Mouse (Mus musculus): Measurements from ENCODE around the gene Nsmce3. TPM values are rescaled to one million over a fixed set of nuclear protein-coding genes. Genes with fewer than 3 reads are reported as not detected.
A peak's percentile ranks its signal among the peaks of the same experiment; 100 is the strongest.

Gene Nsmce3
- 13.3 and 14.1 TPM in 2 replicates for polyA plus RNA-seq (2015; fragmentation: Nextera tagmentation; extraction: Ambion mirVana)

GRCm38 (mm10) chr7:64872743-64873241 lies at the start of gene Nsmce3:
Gene Nsmce3 (minus strand): TSS chr7:64872997.
- Histone ChIP-seq H3K4me3 (peak within 1 kb of the TSS; percentile 91), H3K4me1 (peaks cover 15% of the 10 kb centered on the region), H3K9me3 (no peaks in the 10 kb centered on the region), H3K4me2 (peak within 1 kb of the TSS; percentile 90), H3K27me3 (no peaks in the 10 kb centered on the region), H3K9ac (peak within 1 kb of the TSS; percentile 97), H3K36me3 (peaks cover 10% of the 10 kb centered on the region), H3K27ac (peak within 1 kb of the TSS; percentile 98)
- WGBS = under 1% methylated on average over 57 of the region's 57 CpGs
- ATAC-seq (ENCODE audit: insufficient number of reproducible peaks, insufficient read depth, low FRiP score, low TSS enrichment, low read depth) = peak; percentile 91

GRCm38 (mm10) chr7:64921189-64921588 lies 48.4 kb upstream of the Nsmce3 start:
- Histone ChIP-seq H3K4me3 (no peak overlapping the region), H3K4me1 (no peaks in the 10 kb centered on the region), H3K27me3 (no peaks in the 10 kb centered on the region), H3K9me3 (no peaks in the 10 kb centered on the region), H3K27ac (no peak overlapping the region), H3K36me3 (no peaks in the 10 kb centered on the region), H3K9ac (no peak overlapping the region), H3K4me2 (no peak overlapping the region)
- 81% methylated on average over 13 of the region's 13 CpGs for WGBS
- ATAC-seq (ENCODE audit: insufficient number of reproducible peaks, insufficient read depth, low FRiP score, low TSS enrichment, low read depth) = no peak

GRCm38 (mm10) chr7:64920735-64921134 lies 47.9 kb upstream of the Nsmce3 start:
- H3K9ac ChIP-seq = no peak overlapping the region
- no peak overlapping the region for H3K4me2 ChIP-seq
- no peak for ATAC-seq (ENCODE audit: insufficient number of reproducible peaks, insufficient read depth, low FRiP score, low TSS enrichment, low read depth)
- 74% methylated on average over 5 of the region's 5 CpGs for WGBS
- H3K9me3 ChIP-seq = no peaks in the 10 kb centered on the region
- H3K27me3 ChIP-seq = no peaks in the 10 kb centered on the region
- H3K27ac ChIP-seq = no peak overlapping the region
- H3K4me1 ChIP-seq = no peaks in the 10 kb centered on the region
- no peaks in the 10 kb centered on the region for H3K36me3 ChIP-seq
- H3K4me3 ChIP-seq = no peak overlapping the region

- WGBS = 40% methylated on average over 7 of the region's 7 CpGs
- no peak overlapping the region for H3K27ac ChIP-seq
- no peaks in the 10 kb centered on the region for H3K4me1 ChIP-seq
- no peak overlapping the region for H3K4me3 ChIP-seq
- ATAC-seq (ENCODE audit: insufficient number of reproducible peaks, insufficient read depth, low FRiP score, low TSS enrichment, low read depth) = no peak
- no peaks in the 10 kb centered on the region for H3K9me3 ChIP-seq
- no peak overlapping the region for H3K4me2 ChIP-seq
- no peaks in the 10 kb centered on the region for H3K36me3 ChIP-seq
- no peaks in the 10 kb centered on the region for H3K27me3 ChIP-seq
- H3K9ac ChIP-seq = no peak overlapping the region
Measured at GRCm38 (mm10) chr7:64916654-64917053, 43.9 kb upstream of the Nsmce3 start.

- Histone ChIP-seq H3K27ac (no peak overlapping the region), H3K27me3 (no peaks in the 10 kb centered on the region), H3K4me2 (no peak overlapping the region), H3K4me1 (no peaks in the 10 kb centered on the region), H3K9me3 (no peaks in the 10 kb centered on the region), H3K36me3 (no peaks in the 10 kb centered on the region), H3K4me3 (no peak overlapping the region), H3K9ac (no peak overlapping the region)
- no peak for ATAC-seq (ENCODE audit: insufficient number of reproducible peaks, insufficient read depth, low FRiP score, low TSS enrichment, low read depth)
- 49% methylated on average over 2 of the region's 2 CpGs for WGBS
Measured at GRCm38 (mm10) chr7:64915121-64915520, 42.3 kb upstream of the Nsmce3 start.

GRCm38 (mm10) chr7:64911945-64912344 lies 39.1 kb upstream of the Nsmce3 start:
- Histone ChIP-seq H3K4me2 (no peak overlapping the region), H3K27ac (no peak overlapping the region), H3K36me3 (no peaks in the 10 kb centered on the region), H3K27me3 (no peaks in the 10 kb centered on the region), H3K4me1 (0 out of 2 replicates have a peak, but pooled peaks cover 4% of the 10 kb centered on the region), H3K9me3 (no peaks in the 10 kb centered on the region), H3K4me3 (no peak overlapping the region), H3K9ac (no peak overlapping the region)
- 64% methylated on average over 2 of the region's 2 CpGs for WGBS
- ATAC-seq (ENCODE audit: insufficient number of reproducible peaks, insufficient read depth, low FRiP score, low TSS enrichment, low read depth) = no peak

- no peak overlapping the region for H3K4me2 ChIP-seq
- H3K4me3 ChIP-seq = no peak overlapping the region
- H3K36me3 ChIP-seq = no peaks in the 10 kb centered on the region
- no peak overlapping the region for H3K9ac ChIP-seq
- H3K9me3 ChIP-seq = no peaks in the 10 kb centered on the region
- H3K27me3 ChIP-seq = no peaks in the 10 kb centered on the region
- H3K4me1 ChIP-seq = 0 out of 2 replicates have a peak, but pooled peaks cover 4% of the 10 kb centered on the region
- no peak for ATAC-seq (ENCODE audit: insufficient number of reproducible peaks, insufficient read depth, low FRiP score, low TSS enrichment, low read depth)
- WGBS = 84% methylated on average over 2 of the region's 2 CpGs
- H3K27ac ChIP-seq = no peak overlapping the region
Measured at GRCm38 (mm10) chr7:64910208-64910607, 37.4 kb upstream of the Nsmce3 start.

GRCm38 (mm10) chr7:64906955-64907354 lies 34.2 kb upstream of the Nsmce3 start:
- no peak for ATAC-seq (ENCODE audit: insufficient number of reproducible peaks, insufficient read depth, low FRiP score, low TSS enrichment, low read depth)
- no peak overlapping the region for H3K9ac ChIP-seq
- no peak overlapping the region for H3K4me3 ChIP-seq
- H3K4me2 ChIP-seq = no peak overlapping the region
- 0 out of 2 replicates have a peak, but pooled peaks cover 4% of the 10 kb centered on the region for H3K4me1 ChIP-seq
- WGBS = 55% methylated on average over 5 of the region's 5 CpGs
- H3K27me3 ChIP-seq = no peaks in the 10 kb centered on the region
- no peak overlapping the region for H3K27ac ChIP-seq
- H3K9me3 ChIP-seq = no peaks in the 10 kb centered on the region
- H3K36me3 ChIP-seq = no peaks in the 10 kb centered on the region

- WGBS = 88% methylated on average over 3 of the region's 3 CpGs
- no peak for ATAC-seq (ENCODE audit: insufficient number of reproducible peaks, insufficient read depth, low FRiP score, low TSS enrichment, low read depth)
- Histone ChIP-seq H3K4me3 (no peak overlapping the region), H3K36me3 (no peaks in the 10 kb centered on the region), H3K9me3 (no peaks in the 10 kb centered on the region), H3K9ac (no peak overlapping the region), H3K27me3 (no peaks in the 10 kb centered on the region), H3K4me1 (0 out of 2 replicates have a peak, but pooled peaks cover 4% of the 10 kb centered on the region), H3K4me2 (no peak overlapping the region), H3K27ac (no peak overlapping the region)
Measured at GRCm38 (mm10) chr7:64905506-64905905, 32.7 kb upstream of the Nsmce3 start.

- H3K27me3 ChIP-seq = no peaks in the 10 kb centered on the region
- 86% methylated on average over 2 of the region's 2 CpGs for WGBS
- H3K27ac ChIP-seq = no peak overlapping the region
- no peak overlapping the region for H3K4me2 ChIP-seq
- H3K9me3 ChIP-seq = no peaks in the 10 kb centered on the region
- H3K4me3 ChIP-seq = no peak overlapping the region
- H3K36me3 ChIP-seq = no peaks in the 10 kb centered on the region
- peaks cover 6% of the 10 kb centered on the region for H3K4me1 ChIP-seq
- ATAC-seq (ENCODE audit: insufficient number of reproducible peaks, insufficient read depth, low FRiP score, low TSS enrichment, low read depth) = no peak
- no peak overlapping the region for H3K9ac ChIP-seq
Measured at GRCm38 (mm10) chr7:64900249-64900648, 27.5 kb upstream of the Nsmce3 start.

GRCm38 (mm10) chr7:64896587-64896986 lies 23.8 kb upstream of the Nsmce3 start:
- no peak for ATAC-seq (ENCODE audit: insufficient number of reproducible peaks, insufficient read depth, low FRiP score, low TSS enrichment, low read depth)
- no peaks in the 10 kb centered on the region for H3K27me3 ChIP-seq
- 85% methylated on average over 6 of the region's 6 CpGs for WGBS
- peaks cover 6% of the 10 kb centered on the region for H3K4me1 ChIP-seq
- no peak overlapping the region for H3K9ac ChIP-seq
- H3K4me3 ChIP-seq = no peak overlapping the region
- H3K27ac ChIP-seq = no peak overlapping the region
- no peak overlapping the region for H3K4me2 ChIP-seq
- H3K36me3 ChIP-seq = no peaks in the 10 kb centered on the region
- no peaks in the 10 kb centered on the region for H3K9me3 ChIP-seq

- 30% methylated on average over 5 of the region's 5 CpGs for WGBS
- no peaks in the 10 kb centered on the region for H3K27me3 ChIP-seq
- ATAC-seq (ENCODE audit: insufficient number of reproducible peaks, insufficient read depth, low FRiP score, low TSS enrichment, low read depth) = 0 out of 2 replicates have a peak, but pooled peaks have one; percentile 75
- no peak overlapping the region for H3K4me3 ChIP-seq
- H3K36me3 ChIP-seq = no peaks in the 10 kb centered on the region
- H3K4me1 ChIP-seq = peaks cover 10% of the 10 kb centered on the region
- no peak overlapping the region for H3K9ac ChIP-seq
- no peaks in the 10 kb centered on the region for H3K9me3 ChIP-seq
- peak overlapping the region; percentile 28; the same call in 1 of the 2 replicates for H3K27ac ChIP-seq
- H3K4me2 ChIP-seq = no peak overlapping the region
Measured at GRCm38 (mm10) chr7:64895685-64896101, 22.9 kb upstream of the Nsmce3 start.

Measured in embryonic facial prominence, embryonic 13.5 days (tissue).